26 mouse cellular contexts compared by ENCODE assay signal in the genomic region with DNA sequence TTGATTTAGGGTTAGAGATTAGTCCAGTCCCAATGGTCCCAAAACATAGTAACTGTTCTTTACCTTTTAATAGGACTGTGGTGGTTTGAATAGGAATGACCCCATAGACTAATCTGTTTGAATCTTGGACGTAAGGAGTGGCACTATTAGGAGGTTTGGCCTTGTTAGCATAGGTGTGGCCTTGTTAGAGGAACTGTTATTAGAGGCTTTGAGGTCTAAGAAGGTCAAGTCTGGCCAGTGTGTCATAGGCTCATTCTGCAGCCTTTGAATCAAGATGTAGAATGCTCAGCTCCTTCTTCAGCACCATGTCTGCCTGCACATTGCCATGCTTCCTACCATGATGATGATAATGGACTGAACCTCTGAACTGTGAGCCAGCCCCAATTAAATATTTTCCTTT.
"Had no signal": no experiment of that assay in that cellular context is flagged by ENCODE, and none has a peak within 500 bp of the region (broad histone marks: within the 10 kb centered on the region; RNA-seq: fewer than 3 reads in every experiment).

No protein-coding gene starts in this region.

- H3K4me1 ChIP-seq: heart, embryonic 10.5 days; heart, embryonic 12.5 days; hindbrain, embryonic 10.5 days; kidney, embryonic 15.5 days; limb, embryonic 10.5 days had no signal

- H3K9ac ChIP-seq: heart, embryonic 12.5 days; hindbrain, embryonic 12.5 days; hindbrain, embryonic 14.5 days; kidney, embryonic 15.5 days; limb, embryonic 12.5 days; liver, embryonic 14.5 days had no signal

- H3K27ac ChIP-seq: heart, embryonic 10.5 days; hindbrain, embryonic 10.5 days; hindbrain, embryonic 12.5 days; hindbrain, embryonic 14.5 days; hindbrain, postnatal 0 days; kidney, embryonic 15.5 days; kidney, postnatal 0 days; layer of hippocampus, adult 2 months; left cerebral cortex, adult 2 months; limb, embryonic 10.5 days; limb, embryonic 12.5 days; liver, embryonic 14.5 days had no signal

- H3K36me3 ChIP-seq: heart, embryonic 10.5 days; heart, embryonic 12.5 days; hindbrain, embryonic 10.5 days; hindbrain, embryonic 12.5 days; kidney, embryonic 15.5 days; limb, embryonic 10.5 days; limb, embryonic 12.5 days had no signal

- ATAC-seq: hindbrain, postnatal 0 days; intestine, embryonic 16.5 days had no signal

- DNase-seq: gastrocnemius, postnatal 14 days; gastrocnemius, postnatal 36 days; heart, adult 18-20 months; heart, postnatal 10 days; heart, postnatal 4 days; kidney, adult 11 months; kidney, adult 2 months; kidney, adult 9 months; kidney, postnatal 25 days; kidney, postnatal 4 days; liver had no signal

- H3K4me2 ChIP-seq: heart, embryonic 12.5 days; hindbrain, embryonic 12.5 days; hindbrain, embryonic 14.5 days; kidney, embryonic 15.5 days; limb, embryonic 12.5 days; liver, embryonic 11.5 days had no signal

- H3K27me3 ChIP-seq: heart, embryonic 12.5 days; hindbrain, embryonic 12.5 days; kidney, embryonic 15.5 days; limb, embryonic 12.5 days had no signal

- H3K9me3 ChIP-seq: heart, embryonic 10.5 days; hindbrain, embryonic 10.5 days; hindbrain, embryonic 12.5 days; kidney, embryonic 15.5 days; limb, embryonic 10.5 days; limb, embryonic 12.5 days had no signal

- H3K4me3 ChIP-seq: heart, embryonic 10.5 days; heart, embryonic 12.5 days; hindbrain, embryonic 10.5 days; hindbrain, embryonic 12.5 days; kidney, embryonic 15.5 days; layer of hippocampus, adult 2 months; left cerebral cortex, adult 2 months; limb, embryonic 10.5 days; limb, embryonic 12.5 days had no signal
